Mouse (Mus musculus): ENCODE results near the gene Fgd2.
A peak's percentile ranks its signal among the peaks of the same experiment; 100 is the strongest.
"Not testable (repeated sequence)": the region's sequence is repeated elsewhere in the genome, so short reads cannot be mapped to it uniquely, and the experiment has no call there.

The Fgd2 gene

DNA sequence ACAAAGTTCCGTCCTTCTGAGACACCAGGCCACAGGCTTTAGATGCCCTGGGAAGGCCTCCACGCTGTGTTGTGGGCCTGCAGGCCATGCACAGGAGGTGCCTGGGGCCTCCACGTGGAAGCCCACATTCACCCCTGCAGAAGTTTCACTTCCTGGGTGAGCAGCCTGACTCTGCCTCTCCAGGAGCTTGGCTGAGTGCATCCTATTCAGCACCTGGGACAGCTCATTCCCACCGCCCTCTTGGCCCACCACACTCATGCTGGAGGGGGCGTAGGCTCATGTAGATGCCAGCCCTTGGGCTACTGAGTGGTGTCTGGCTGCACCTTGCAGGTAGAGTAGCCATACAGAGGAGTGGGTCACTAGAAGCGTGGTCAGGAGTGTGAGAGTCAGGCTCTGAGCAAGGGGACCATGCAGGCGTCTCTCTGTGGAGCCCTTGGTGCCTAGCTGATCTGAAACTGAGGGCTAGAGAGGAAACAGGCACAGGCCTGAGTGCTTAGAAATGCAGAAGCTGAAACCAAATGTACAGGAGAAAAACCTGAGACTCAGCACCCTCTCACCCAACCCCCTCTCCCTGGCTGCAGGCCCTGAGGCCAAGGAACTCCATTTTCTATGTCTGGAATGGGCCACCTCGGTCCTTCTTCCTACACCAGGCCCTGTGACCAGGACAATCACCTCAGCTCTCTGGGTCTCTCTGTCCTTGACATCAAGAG is 1.4 kb downstream of the Fgd2 start:
- DNase-seq (ENCODE audit: low spot score in 2 of 2): peak; percentile 55 to 79

DNA sequence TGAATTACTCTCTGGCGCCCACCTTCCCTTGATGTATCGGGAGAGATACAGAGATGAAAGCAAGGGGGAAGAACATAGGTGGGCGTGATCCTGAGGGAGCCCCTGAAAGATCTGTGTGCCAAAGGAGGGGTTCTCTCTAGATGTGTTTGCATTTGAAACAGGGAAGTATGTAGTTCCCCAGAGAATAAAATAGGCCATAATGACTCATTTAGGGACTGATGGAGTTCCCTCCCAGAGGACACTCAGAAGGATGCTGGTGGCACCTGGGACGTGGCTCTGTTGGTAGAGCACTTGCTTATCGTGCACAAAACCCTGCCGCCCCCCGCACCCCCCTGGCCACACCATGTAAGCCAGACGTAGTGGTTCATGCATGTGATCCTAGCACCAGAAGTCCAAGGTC is 2.4 kb downstream of the Fgd2 start:
- no peak for DNase-seq (ENCODE audit: low spot score in 2 of 2)

DNA sequence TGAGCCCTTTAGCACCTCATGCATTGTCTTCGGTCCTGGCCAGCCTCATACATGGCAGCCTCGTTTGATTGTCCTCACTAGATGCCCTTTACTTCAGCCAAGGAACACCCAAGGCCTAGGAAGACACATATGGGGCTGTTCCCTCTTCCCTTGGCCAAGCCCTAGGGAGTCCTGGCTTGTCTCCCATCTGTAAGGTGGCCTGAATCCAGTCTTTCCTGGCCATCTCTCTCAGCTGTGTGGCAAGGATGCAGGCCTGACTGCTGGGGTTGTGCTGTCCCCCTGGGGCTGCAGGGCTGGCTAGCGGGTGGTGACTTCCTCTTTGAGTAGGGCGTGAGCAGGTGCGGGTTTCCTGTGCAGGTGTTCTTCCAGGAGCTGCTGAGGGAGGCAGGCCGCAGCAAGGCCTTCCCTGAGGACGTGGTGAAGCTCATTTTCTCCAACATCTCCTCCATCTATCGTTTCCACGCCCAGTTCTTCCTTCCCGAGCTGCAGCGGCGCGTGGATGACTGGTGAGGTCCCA is 4.4 kb downstream of the Fgd2 start:
- no peak for DNase-seq (ENCODE audit: low spot score in 2 of 2)

DNA sequence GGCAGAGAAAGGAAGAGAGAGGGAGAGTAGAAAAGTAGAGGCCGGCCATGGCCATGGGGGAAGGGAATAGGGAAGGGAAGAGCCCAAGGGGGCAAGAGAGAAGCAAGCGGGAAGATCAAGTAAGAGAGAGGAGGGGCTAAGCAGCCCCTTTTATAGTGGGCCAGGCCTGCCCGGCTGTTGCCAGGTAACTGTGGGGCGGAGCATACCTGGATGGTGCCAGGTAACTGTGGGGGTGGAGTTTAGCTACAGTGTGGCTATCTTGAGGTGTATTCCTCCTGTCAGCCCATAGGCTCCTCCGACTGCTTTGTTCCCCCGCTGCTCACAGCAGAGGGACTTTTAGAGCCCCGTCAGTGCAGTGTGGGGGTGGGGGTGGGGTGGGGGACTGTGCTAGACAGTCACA is 8.0 kb downstream of the Fgd2 start:
- DNase-seq (ENCODE audit: low spot score in 2 of 2): no peak

DNA sequence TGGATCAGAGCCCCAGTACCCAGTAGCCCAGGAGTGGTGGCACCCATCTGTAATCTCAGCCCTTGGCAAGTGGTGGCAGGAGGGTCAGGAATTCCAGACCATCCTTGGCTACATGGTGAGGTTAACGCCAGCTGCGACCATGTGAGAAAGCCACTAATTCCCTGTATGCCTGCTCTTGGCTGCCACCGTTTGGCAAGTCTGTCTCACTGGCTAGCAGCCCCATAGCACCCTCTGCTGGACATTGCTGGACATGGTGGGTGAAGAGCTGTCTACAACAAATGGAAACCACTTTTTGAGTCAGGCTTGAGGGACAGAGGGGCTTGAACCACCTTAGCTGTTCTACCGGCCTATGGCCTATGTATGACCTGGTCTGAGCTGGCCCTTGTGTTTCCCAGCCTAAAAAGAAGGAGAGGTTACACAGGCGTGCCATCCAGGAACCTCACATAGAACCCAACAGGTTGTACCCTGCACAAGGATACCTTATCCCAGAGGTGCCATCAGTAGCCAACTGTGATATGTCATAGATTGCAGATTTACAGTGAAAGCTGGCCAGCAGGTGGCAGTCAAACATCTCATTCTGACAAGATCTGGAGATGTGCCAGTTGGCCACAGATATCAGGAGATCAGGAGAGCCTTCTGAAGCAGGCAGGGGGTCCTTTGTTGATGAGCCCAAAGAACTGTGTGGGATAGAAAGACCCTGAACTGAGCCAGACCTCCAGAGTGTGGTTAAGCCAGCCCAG is 10.4 kb downstream of the Fgd2 start:
- DNase-seq (ENCODE audit: low spot score in 2 of 2): peak; percentile 90 to 96

DNA sequence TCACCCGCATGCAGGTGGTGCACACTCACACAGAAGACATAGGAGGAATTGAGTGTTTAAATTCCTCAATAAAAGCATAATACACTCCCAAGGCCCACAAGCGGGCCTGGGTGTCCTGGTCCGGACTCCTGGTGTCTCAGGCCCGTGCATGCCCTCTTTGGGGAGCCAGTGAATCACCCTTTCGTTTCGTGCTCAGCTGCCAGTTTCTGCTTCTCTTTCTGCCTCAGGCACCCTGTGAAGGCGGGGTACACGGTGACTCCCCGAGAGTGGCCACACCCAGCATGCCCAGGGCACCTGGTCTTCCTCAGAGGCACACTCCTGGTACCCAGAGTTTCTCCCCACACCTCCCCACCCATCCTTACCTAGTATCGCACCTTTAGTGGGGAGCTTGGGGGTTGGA is 15.2 kb downstream of the Fgd2 start:
- no peak for DNase-seq (ENCODE audit: low spot score in 2 of 2)

DNA sequence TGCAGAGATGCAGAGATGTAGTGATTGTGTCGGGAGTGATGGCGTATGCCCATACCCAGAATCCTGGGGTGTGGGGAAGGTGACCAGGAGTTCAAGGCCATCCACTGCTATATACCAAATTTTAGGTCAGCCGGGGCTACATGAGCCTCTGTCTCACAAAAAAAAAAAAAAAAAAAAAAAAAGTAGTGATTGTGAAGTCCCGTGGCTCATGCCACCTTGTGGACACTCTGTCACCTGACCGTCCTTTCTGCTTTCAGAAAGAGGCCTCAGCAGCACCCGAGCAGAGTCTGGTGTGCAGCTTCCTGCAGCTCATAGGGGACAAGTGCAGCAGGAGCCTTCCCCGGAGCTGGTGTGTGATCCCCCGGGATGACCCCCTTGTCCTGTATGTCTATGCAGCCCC is 17.3 kb downstream of the Fgd2 start:
- no peak for DNase-seq (ENCODE audit: low spot score in 2 of 2)

DNA sequence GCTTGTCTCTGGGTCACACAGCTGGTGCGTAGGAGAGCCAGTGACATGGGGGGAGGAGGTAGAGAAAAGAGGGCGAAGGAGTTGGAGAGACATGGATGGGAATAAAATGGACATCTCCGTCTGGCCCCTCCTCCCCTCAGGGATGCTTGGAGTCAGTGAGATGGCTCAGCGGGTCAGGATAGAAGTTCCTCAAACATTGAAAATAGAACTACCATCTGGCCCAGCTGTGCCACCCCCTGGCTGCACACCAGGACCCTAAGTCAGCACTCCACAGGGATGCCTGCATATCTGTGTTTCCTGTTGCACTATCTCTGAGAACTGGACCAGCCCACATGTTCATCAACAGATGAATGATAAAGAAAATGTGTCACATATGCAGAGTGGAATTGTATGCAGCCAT is 19.5 kb downstream of the Fgd2 start:
- DNase-seq (ENCODE audit: low spot score in 2 of 2): no peak

DNA sequence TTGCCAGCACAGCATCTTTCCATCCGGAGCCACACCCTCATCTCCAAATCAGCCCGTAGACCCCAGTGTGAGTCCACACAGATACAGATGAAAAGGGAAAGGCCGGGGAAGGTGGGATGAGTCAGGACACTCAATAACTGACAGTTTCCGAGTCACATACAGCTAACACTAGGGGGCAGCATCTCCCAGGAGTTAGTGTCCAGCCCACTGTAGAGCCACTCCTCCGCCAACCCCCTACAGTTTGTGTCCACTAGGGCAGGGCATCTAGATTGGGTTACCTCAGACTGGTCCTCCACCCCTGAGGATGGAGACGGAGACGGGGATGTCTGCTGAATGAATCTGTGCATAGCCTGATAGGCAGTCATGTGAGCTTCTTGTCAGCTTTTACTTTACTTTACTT is 20.8 kb downstream of the Fgd2 start:
- peak; percentile 76 to 89 for DNase-seq (ENCODE audit: low spot score in 2 of 2)

DNA sequence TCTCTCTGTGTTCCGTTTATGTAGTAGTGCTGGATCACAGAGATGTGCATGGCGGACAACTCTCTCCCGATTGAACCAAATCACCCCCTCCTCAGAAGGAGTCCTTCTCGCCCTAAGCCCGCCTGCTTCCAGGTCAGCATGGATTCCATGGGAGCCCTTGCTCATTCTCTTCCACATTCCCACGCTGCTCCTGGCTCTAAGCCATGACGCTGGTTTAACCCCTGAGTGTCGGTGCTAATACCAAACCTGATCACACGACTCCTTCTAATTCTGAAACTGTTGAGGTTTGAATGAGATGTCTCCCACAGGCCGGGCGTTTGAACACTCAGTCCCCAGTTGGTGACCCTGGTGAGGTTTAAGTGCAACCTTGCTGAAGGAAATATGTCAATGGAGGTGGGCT is 21.7 kb downstream of the Fgd2 start:
- no peak for DNase-seq (ENCODE audit: low spot score in 2 of 2)

DNA sequence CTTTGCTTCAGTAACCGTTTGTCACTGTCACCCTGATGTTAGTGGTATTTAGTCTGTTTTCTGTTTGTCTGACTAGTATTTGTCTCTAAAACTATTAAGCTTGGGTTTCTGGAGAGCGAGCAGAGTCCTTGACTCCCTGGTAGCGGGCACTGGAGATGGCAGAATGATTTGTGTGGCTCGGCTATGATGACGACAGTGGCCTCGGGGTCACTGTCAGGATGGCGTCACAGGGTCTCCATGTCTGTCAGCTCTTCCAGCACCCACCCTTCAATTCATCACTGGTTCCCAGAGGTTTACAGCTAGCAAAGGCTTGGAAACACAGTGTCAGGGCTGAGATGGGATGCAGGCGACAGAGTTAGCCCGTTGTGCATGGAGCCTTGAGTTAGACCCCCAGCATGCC is 23.2 kb downstream of the Fgd2 start:
- DNase-seq (ENCODE audit: low spot score in 2 of 2): no peak

DNA sequence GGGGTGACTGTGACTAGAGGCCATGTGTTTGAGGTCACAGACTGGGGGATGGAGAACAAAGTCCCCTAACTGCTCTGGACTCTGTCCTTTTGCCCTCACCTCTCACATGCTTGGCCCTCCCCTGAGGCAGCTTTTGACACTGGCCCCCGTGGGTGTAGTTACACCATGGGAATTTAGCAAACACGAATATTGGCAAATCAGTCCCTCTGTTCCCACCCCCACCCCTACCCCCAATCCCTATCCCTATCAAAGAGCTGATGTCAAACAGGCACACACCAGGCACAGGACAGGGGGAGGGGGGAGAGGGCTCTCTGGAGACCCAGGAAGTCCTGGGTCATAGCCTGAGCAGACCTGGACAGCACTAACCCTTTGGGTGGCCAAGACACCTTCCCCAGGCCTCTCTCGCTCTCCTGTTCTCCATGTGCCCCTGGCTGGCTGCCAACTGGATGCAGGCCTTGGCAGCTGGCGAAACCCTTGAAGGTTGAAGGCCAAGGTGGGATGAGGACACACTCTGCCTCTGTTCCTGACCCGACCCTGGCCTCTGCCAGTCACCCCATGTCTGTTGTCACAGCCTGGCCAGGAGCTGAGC is 24.2 kb downstream of the Fgd2 start:
- DNase-seq (ENCODE audit: low spot score in 2 of 2): no peak

DNA sequence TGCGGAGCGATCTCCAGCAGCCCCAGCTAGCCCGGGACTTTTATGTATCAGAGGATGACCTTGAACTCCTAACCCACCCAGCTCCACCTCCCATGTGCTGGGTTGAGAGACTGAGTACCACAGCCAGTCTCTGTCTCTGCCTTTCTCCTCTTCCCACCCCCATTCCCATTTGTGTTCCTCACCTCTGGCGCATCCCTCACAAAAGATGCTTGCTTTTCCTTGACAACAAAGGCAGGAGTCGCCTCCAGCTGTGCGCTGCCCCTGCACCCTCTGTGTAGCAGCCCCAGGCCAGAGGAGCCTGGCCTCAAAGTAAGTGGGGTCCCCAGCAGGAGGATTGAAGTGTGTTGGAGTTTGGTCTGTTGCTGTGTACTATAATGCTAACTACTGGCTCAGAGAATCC is 25.0 kb downstream of the Fgd2 start:
- DNase-seq (ENCODE audit: low spot score in 2 of 2): no peak

DNA sequence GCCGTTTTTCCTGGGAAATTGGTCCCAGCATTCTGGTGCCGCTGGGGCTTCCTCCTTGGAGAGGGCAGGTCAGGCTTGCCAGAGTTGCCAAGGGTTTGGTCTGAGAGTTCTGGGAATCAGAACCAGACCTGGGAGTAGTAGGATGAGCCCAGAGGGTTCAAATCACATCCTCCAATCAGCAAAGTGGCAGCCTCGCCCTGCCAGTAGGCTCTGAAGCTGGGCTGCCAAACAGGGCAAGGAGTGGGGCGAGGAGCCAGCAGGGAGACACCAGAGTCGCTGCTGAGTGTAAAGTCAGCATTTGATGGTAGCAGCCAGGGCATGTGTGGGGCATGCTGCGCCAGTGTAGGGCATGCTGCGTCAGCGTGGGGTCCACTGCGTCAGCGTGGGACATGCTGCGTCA is 28.3 kb downstream of the Fgd2 start:
- DNase-seq (ENCODE audit: low spot score in 2 of 2): no peak

DNA sequence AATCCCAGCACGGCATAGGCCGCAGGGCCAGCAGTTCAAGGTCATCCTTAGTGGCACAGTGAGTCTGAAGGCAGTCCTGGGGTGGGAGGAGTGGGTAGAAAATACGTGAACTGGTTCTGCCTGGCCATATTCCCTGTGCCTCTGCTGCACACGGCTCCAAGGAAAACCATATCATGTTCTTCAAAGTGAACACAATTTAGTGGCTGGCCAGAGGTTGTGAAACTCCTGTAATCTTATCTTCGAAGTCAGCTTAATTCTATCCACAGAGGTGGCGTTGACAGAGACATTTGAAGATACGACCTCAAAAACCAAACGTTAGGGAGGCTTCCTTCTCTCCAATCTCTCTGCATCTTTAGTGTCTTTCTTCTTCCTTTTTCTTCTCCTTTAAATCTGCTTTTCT is 30.6 kb downstream of the Fgd2 start:
- no peak for DNase-seq (ENCODE audit: low spot score in 2 of 2)

DNA sequence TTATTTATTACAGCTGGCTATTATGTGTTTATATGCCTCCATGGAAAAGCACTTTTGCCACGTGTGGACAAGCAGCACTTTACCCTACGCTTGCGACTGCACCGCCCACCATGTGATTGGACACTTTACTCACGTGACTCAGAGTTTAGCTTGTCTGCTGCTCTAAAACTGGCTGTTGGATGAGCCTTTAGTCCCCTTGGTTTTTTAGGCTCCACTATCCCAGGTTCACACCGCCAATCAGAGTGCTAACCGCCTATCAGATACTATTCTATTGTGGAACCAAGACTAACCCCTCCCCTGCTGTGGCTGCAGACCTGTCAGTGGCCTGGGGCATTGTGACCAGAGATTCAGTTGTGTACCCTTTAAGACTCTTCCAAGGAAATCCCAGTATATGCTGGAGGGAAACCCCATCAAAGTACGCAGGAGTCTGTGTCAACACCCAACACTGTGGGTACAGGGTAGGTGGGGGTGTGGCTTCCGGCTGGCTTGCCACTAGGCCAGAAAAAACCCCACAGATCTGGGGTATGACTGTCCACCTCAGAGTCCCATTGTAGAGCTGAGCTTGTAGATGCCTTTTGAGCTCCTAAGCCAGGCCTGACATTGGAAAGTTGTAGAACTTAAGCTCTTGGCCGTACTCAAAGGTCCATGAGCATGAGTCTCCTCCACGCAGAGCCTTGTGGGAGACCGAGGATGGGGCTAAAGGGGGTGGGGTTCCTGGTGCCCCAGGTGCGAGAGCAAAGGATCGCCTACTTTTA is 32.8 kb downstream of the Fgd2 start:
- DNase-seq (ENCODE audit: low spot score in 2 of 2): peak in 1 of 2 experiments; percentile 44

DNA sequence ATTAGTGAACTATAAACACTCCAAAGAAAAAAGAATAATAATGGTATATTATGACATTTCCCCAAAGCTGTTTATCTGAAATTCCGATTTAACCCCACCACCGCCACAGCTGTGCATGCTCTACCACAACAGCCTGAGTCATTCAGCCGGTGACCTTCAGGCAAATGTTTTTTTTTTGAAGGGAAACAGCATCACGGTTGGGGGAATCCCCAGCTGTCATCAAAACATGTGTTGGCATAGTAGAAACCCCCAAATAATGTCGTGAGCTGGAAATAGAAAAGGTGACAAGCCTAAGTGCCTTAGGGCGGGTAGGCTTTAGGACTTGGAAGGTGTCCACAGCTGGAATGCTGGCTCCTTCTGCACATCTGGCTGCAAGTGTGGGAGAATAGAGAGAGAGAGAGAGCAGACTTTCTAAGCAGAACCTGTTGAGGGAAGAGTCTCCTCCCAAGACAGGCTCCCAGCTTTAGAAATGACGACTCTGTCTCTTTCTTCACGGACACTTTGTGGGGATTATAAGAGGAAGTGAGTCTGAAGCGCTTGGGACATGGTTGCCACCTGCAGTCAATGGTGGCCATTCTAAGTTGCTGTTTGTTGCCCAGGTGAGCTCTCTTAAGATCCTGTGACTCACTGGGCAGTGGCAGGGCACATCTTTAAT is 33.5 kb downstream of the Fgd2 start:
- peak in 1 of 2 experiments; percentile 52 for DNase-seq (ENCODE audit: low spot score in 2 of 2)

DNA sequence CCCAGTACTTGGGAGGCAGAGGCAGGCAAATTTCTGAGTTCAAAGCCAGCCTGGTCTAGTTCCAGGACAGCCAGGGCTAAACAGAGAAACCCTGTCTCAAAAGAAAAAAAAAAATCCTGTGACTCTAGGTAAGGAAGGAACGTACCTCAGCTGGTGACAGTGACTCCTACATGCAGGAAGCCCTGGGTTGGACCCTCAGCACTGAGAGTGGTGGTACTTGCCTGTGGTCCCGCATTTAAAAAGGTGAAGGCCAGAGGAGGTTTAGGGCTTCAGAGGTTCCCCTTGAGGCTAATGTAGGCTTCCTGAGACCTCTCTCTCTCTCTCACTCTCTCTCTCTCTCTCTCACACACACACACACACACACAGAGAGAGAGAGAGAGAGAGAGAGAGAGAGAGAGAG is 34.0 kb downstream of the Fgd2 start:
- DNase-seq (ENCODE audit: low spot score in 2 of 2): not testable (repeated sequence)

DNA sequence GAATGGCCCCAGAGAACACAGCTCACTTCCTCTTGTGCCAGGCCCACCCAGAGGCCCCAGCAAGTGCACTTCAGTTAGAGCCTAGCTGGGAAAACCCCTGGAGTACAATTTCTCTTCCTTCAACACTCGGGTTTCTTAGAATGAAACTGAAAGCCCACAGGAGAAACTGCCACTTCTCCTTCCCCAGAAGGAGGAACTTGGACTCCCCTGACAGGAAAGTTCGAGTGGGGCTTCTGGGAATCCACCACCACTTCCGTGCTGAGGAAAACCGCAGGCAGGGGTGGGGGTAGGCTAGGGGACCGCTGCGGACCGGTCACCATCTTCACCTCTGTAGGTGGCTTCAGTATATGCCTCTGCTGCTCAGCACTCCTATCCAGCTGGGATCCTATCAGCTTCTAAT is 34.7 kb downstream of the Fgd2 start:
- DNase-seq (ENCODE audit: low spot score in 2 of 2): peak; percentile 63 to 79

DNA sequence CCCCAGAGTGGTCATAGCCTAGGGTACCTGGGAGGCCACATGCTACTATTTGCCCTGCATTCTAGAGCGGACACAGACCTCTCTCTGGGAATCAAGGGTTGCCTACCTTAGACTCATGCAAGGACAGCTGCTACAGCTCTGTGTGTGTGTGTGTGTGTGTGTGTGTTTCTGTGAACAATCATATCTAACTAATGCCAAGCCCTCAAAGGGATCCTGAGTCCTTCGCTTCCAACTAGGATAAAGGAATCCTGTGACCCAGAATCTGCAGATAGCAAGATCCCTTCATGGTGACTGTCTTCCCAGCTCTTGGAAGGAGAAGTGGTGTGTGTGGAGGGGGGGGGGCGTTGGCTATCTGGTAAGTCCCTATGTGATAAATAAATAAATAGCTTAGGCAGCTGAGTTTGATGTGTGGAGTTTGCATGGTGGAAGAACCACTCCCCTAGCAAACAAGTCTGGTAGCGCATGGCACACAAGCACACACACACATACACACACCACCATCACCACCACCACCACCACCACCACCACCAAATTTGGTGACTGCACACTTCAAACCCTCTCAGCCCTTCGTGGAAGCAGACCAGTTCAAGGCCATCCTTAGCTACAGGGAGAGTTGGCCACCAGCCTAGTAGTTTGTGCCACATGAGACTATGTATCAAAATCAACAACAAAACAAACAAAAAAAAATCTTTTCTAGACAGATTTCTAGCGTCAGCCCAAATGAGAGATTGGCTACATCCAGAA is 35.5 kb downstream of the Fgd2 start:
- DNase-seq (ENCODE audit: low spot score in 2 of 2): no peak

DNA sequence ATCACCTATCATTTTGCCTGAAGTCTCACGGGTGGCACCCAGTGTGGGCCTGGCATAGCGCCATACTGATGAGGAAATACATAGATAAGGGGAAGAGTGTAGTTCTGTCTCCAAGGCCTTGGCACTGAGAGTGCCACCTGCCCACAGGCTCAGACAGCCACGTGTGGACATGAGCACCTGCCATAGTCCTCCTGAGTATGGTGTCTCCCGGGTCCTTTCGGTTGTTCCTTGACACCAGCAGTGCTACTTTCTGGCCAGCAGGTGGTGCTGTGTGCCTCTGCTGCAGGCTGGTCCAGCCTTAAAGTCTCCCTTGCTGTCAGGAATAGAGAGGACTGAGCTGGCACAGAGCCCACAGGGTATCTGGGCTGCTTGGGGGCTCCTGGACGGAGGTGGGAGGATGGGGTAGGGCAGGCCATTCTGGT is 36.1 kb downstream of the Fgd2 start:
- peak; percentile 83 to 93 for DNase-seq (ENCODE audit: low spot score in 2 of 2)

Data from spleen, postnatal 4 days (tissue).